Mouse (Mus musculus): Measurements from ENCODE around the gene Wdr75.
A peak's percentile ranks its signal among the peaks of the same experiment; 100 is the strongest.

Gene Wdr75

GRCm38 (mm10) chr1:45794969-45795908 lies at the start of gene Wdr75:
Gene Wdr75, plus strand, starts transcription at chr1:45795166.
- DNase-seq (ENCODE audit: low spot score): peak; percentile 94

GRCm38 (mm10) chr1:45755902-45756301 lies 39.1 kb upstream of the Wdr75 start:
- no peak for DNase-seq (ENCODE audit: low spot score)

- no peak for DNase-seq (ENCODE audit: low spot score)
Measured at GRCm38 (mm10) chr1:45756707-45757106, 38.3 kb upstream of the Wdr75 start.

- no peak for DNase-seq (ENCODE audit: low spot score)
Measured at GRCm38 (mm10) chr1:45758011-45758410, 37.0 kb upstream of the Wdr75 start.

- DNase-seq (ENCODE audit: low spot score): no peak
Measured at GRCm38 (mm10) chr1:45760667-45761467, 34.1 kb upstream of the Wdr75 start.

GRCm38 (mm10) chr1:45761468-45761795 lies 33.5 kb upstream of the Wdr75 start:
- no peak for DNase-seq (ENCODE audit: low spot score)

- no peak for DNase-seq (ENCODE audit: low spot score)
Measured at GRCm38 (mm10) chr1:45765678-45766077, 29.3 kb upstream of the Wdr75 start.

GRCm38 (mm10) chr1:45766123-45766522 lies 28.8 kb upstream of the Wdr75 start:
- peak; percentile 54 for DNase-seq (ENCODE audit: low spot score)

- DNase-seq (ENCODE audit: low spot score): no peak
Measured at GRCm38 (mm10) chr1:45767533-45767932, 27.4 kb upstream of the Wdr75 start.

- no peak for DNase-seq (ENCODE audit: low spot score)
Measured at GRCm38 (mm10) chr1:45769321-45769720, 25.6 kb upstream of the Wdr75 start.

GRCm38 (mm10) chr1:45770051-45770450 lies 24.9 kb upstream of the Wdr75 start:
- DNase-seq (ENCODE audit: low spot score): no peak

GRCm38 (mm10) chr1:45780606-45781288 lies 14.2 kb upstream of the Wdr75 start:
- DNase-seq (ENCODE audit: low spot score): no peak

GRCm38 (mm10) chr1:45816889-45817288 lies 21.9 kb downstream of the Wdr75 start:
- DNase-seq (ENCODE audit: low spot score): no peak

- no peak for DNase-seq (ENCODE audit: low spot score)
Measured at GRCm38 (mm10) chr1:45818564-45818963, 23.6 kb downstream of the Wdr75 start.

- DNase-seq (ENCODE audit: low spot score): no peak
Measured at GRCm38 (mm10) chr1:45824441-45824840, 29.5 kb downstream of the Wdr75 start.

GRCm38 (mm10) chr1:45825140-45825539 lies 30.2 kb downstream of the Wdr75 start:
- no peak for DNase-seq (ENCODE audit: low spot score)

GRCm38 (mm10) chr1:45825630-45826029 lies 30.7 kb downstream of the Wdr75 start:
- no peak for DNase-seq (ENCODE audit: low spot score)

GRCm38 (mm10) chr1:45826148-45826547 lies 31.2 kb downstream of the Wdr75 start:
- DNase-seq (ENCODE audit: low spot score): no peak

- DNase-seq (ENCODE audit: low spot score): no peak
Measured at GRCm38 (mm10) chr1:45826796-45827195, 31.8 kb downstream of the Wdr75 start.

- DNase-seq (ENCODE audit: low spot score): no peak
Measured at GRCm38 (mm10) chr1:45830453-45831206, 35.7 kb downstream of the Wdr75 start.

GRCm38 (mm10) chr1:45835362-45836063 lies 40.5 kb downstream of the Wdr75 start:
- no peak for DNase-seq (ENCODE audit: low spot score)
